ENCODE assay signal across 12 mouse cellular contexts in genomic region chr2:75136618-75137017, GRCm38 (mm10).
DNase-seq lines count a peak whose midpoint lies in the region; ATAC-seq lines count a peak whose summit lies in the region.
"Had no signal": no experiment of that assay in that cellular context is flagged by ENCODE, and none has a peak within 500 bp of the region (broad histone marks: within the 10 kb centered on the region; RNA-seq: fewer than 3 reads in every experiment).

No protein-coding gene starts in this region.

- peak overlapping the region; percentile 54 for H3K4me3 ChIP-seq in kidney, embryonic 14.5 days (ENCODE audit: low read length)
- peak overlapping the region; percentile 60 for H3K4me3 ChIP-seq in limb, embryonic 10.5 days
- peak overlapping the region; percentile 47; the same call in 1 of the 2 replicates for H3K4me3 ChIP-seq in stomach, embryonic 16.5 days (replicated peaks; ENCODE audit: low read length)

- no peaks in the 10 kb centered on the region; the same call in 1 of the 2 replicates for H3K27me3 ChIP-seq in kidney, embryonic 14.5 days (ENCODE audit: control insufficient read depth, insufficient read depth, low read length)
- H3K27me3 ChIP-seq in limb, embryonic 10.5 days (ENCODE audit: low read depth, poor library complexity, severe bottlenecking): peaks cover 52% of the 10 kb centered on the region
- peaks cover 46% of the 10 kb centered on the region for H3K27me3 ChIP-seq in stomach, embryonic 16.5 days (ENCODE audit: control insufficient read depth, insufficient read depth, low read length)

- no peaks in the 10 kb centered on the region for H3K36me3 ChIP-seq in kidney, embryonic 14.5 days (ENCODE audit: control insufficient read depth, insufficient read depth, low read length)
- no peaks in the 10 kb centered on the region for H3K36me3 ChIP-seq in limb, embryonic 10.5 days
- H3K36me3 ChIP-seq in stomach, embryonic 16.5 days (ENCODE audit: control insufficient read depth, insufficient read depth, low read length): no peaks in the 10 kb centered on the region
- H3K36me3 ChIP-seq: heart, embryonic 10.5 days had no signal

- peaks cover 10% of the 10 kb centered on the region for H3K4me1 ChIP-seq in kidney, embryonic 14.5 days (ENCODE audit: control insufficient read depth, insufficient read depth, low read length)
- peaks cover 78% of the 10 kb centered on the region for H3K4me1 ChIP-seq in limb, embryonic 10.5 days
- H3K4me1 ChIP-seq in stomach, embryonic 16.5 days (ENCODE audit: control insufficient read depth, insufficient read depth, low read length): peaks cover 6% of the 10 kb centered on the region

- 21% methylated on average over 8 of the region's 8 CpGs for WGBS in kidney, embryonic 14.5 days
- 10% methylated on average over 8 of the region's 8 CpGs for WGBS in limb, embryonic 10.5 days
- 26% methylated on average over 8 of the region's 8 CpGs for WGBS in stomach, embryonic 16.5 days

- no peak for DNase-seq in kidney, adult 11 months
- peak; percentile 36 for DNase-seq in testis, postnatal 10 days (ENCODE audit: low spot score)
- DNase-seq in testis, postnatal 14 days (ENCODE audit: low spot score): no peak
- peak; percentile 48 for DNase-seq in limb, embryonic 10.5 days (ENCODE audit: low spot score)
- DNase-seq in left cerebral cortex, adult 9 months (ENCODE audit: low spot score in 2 of 2): no peak
- DNase-seq: left cerebral cortex, postnatal 4 days; lung, adult 18-20 months; right cerebral cortex, postnatal 4 days had no signal

- peak overlapping the region; percentile 62 for H3K9ac ChIP-seq in kidney, embryonic 14.5 days (ENCODE audit: low read depth, low read length)
- no peak overlapping the region for H3K9ac ChIP-seq in stomach, embryonic 16.5 days (ENCODE audit: low read length)

- H3K27ac ChIP-seq in kidney, embryonic 14.5 days (ENCODE audit: low read depth, low read length): peak overlapping the region; percentile 80
- H3K27ac ChIP-seq in limb, embryonic 10.5 days: peak overlapping the region; percentile 59; the same call in 1 of the 2 replicates
- no peak overlapping the region for H3K27ac ChIP-seq in stomach, embryonic 16.5 days (ENCODE audit: low read length)

- no peak for ATAC-seq in kidney, embryonic 14.5 days (ENCODE audit: low FRiP score, low TSS enrichment)
- ATAC-seq in stomach, embryonic 16.5 days (ENCODE audit: insufficient read depth, low FRiP score): no peak
- no peak for ATAC-seq in erythroid progenitor cell, adult 5-6 weeks (replicated peaks; ENCODE audit: low FRiP score, poor library complexity, severe bottlenecking)

- peak overlapping the region; percentile 86 for H3K4me2 ChIP-seq in kidney, embryonic 14.5 days (replicated peaks; ENCODE audit: low read depth, low read length)
- H3K4me2 ChIP-seq in stomach, embryonic 16.5 days (ENCODE audit: low read depth, low read length): no peak overlapping the region; the same call in 1 of the 2 replicates

- no peaks in the 10 kb centered on the region for H3K9me3 ChIP-seq in kidney, embryonic 14.5 days (ENCODE audit: control insufficient read depth, low read length)
- H3K9me3 ChIP-seq in limb, embryonic 10.5 days (replicated peaks): no peaks in the 10 kb centered on the region
- no peaks in the 10 kb centered on the region for H3K9me3 ChIP-seq in stomach, embryonic 16.5 days (replicated peaks; ENCODE audit: control insufficient read depth, low read length)
- H3K9me3 ChIP-seq: heart, embryonic 10.5 days had no signal

Comparison
In these comparisons a context has a peak if more than half of its experiments do, and no peak if none do; other contexts are left out.
1. DNase-seq: peak in testis, postnatal 10 days (single experiment) and limb, embryonic 10.5 days (single experiment); none in kidney, adult 11 months (single experiment), testis, postnatal 14 days (single experiment) and left cerebral cortex, adult 9 months (0 of 2).
2. Peak in every context shown above with its lines, with median percentiles within 50 percentile points of each other: H3K4me3 ChIP-seq.